Mouse (Mus musculus) fibroblast of lung, adult 2 months (primary cell): Measurements from ENCODE around the gene Csf2rb.
"Not testable (repeated sequence)": the region's sequence is repeated elsewhere in the genome, so short reads cannot be mapped to it uniquely, and the experiment has no call there.

Experiments
- DNase-seq: peaks from one replicate; pipeline ENCODE4 v3.0.0-alpha.2; 2011; ENCODE audit warnings: low read depth

Gene Csf2rb

GRCm38 (mm10) chr15:78327753-78328341, 2.3 kb downstream of the Csf2rb start:
- not testable (repeated sequence) for DNase-seq

GRCm38 (mm10) chr15:78328520-78329097, 3.1 kb downstream of the Csf2rb start:
- no peak for DNase-seq

GRCm38 (mm10) chr15:78329972-78330371, 4.4 kb downstream of the Csf2rb start:
- DNase-seq, result not testable (repeated sequence)

GRCm38 (mm10) chr15:78330706-78331105, 5.2 kb downstream of the Csf2rb start:
- DNase-seq, result no peak

- DNase-seq, result no peak
These were observed 6.2 kb downstream of the Csf2rb start for GRCm38 (mm10) chr15:78331523-78332340.

- no peak for DNase-seq
These were observed 7.4 kb downstream of the Csf2rb start for GRCm38 (mm10) chr15:78332981-78333380.

GRCm38 (mm10) chr15:78334380-78334779, 8.8 kb downstream of the Csf2rb start:
- DNase-seq, result no peak

GRCm38 (mm10) chr15:78339627-78340423, 14.3 kb downstream of the Csf2rb start:
- not testable (repeated sequence) for DNase-seq

- DNase-seq, result not testable (repeated sequence)
These were observed 15.4 kb downstream of the Csf2rb start for GRCm38 (mm10) chr15:78340919-78341318.

- DNase-seq, result no peak
These were observed 18.1 kb downstream of the Csf2rb start for GRCm38 (mm10) chr15:78343683-78344082.

- DNase-seq, result no peak
These were observed 19.0 kb downstream of the Csf2rb start for GRCm38 (mm10) chr15:78344567-78344966.

GRCm38 (mm10) chr15:78351586-78352165, 26.1 kb downstream of the Csf2rb start:
- DNase-seq, result no peak

- DNase-seq, result no peak
These were observed 29.4 kb downstream of the Csf2rb start for GRCm38 (mm10) chr15:78354958-78355357.

GRCm38 (mm10) chr15:78355548-78355947, 30.0 kb downstream of the Csf2rb start:
- DNase-seq, result no peak

GRCm38 (mm10) chr15:78365916-78366315, 40.4 kb downstream of the Csf2rb start:
- DNase-seq, result no peak

- DNase-seq, result no peak
These were observed 41.3 kb downstream of the Csf2rb start for GRCm38 (mm10) chr15:78366875-78367274.

- DNase-seq, result no peak
These were observed 42.3 kb downstream of the Csf2rb start for GRCm38 (mm10) chr15:78367811-78368210.

- no peak for DNase-seq
These were observed 43.4 kb downstream of the Csf2rb start for GRCm38 (mm10) chr15:78368926-78369346.

GRCm38 (mm10) chr15:78369641-78370040, 44.1 kb downstream of the Csf2rb start:
- DNase-seq, result no peak

- DNase-seq, result no peak
These were observed 47.2 kb downstream of the Csf2rb start for GRCm38 (mm10) chr15:78372796-78373195.

- no peak for DNase-seq
These were observed 48.7 kb downstream of the Csf2rb start for GRCm38 (mm10) chr15:78374204-78374603.

GRCm38 (mm10) chr15:78377859-78378258, 52.3 kb downstream of the Csf2rb start:
- DNase-seq, result no peak
